Mouse (Mus musculus) C2C12 (cell line): Measurements from ENCODE around the gene Vpreb3.

Experiments used
- CTCF ChIP-seq: IDR thresholded peaks from one replicate; pipeline ENCODE4 v1.5.1; 2011; ENCODE audit not compliant: control insufficient read depth, insufficient read depth, insufficient read length
- FOSL1 ChIP-seq: IDR thresholded peaks from one replicate; pipeline ENCODE4 v1.8.0; 2011; ENCODE audit warnings: mild to moderate bottlenecking, low read length; ENCODE audit not compliant: poor library complexity, insufficient read depth, severe bottlenecking
- MAX ChIP-seq: IDR thresholded peaks from one replicate; pipeline ENCODE4 v1.6.1; 2011; ENCODE audit warnings: mild to moderate bottlenecking, control low read depth
- MYOG ChIP-seq: IDR thresholded peaks from one replicate; pipeline ENCODE4 v1.6.1; 2011; ENCODE audit not compliant: control insufficient read depth, insufficient read length; ENCODE audit errors: extremely low read depth
- USF1 ChIP-seq: IDR thresholded peaks from one replicate; pipeline ENCODE4 v1.6.1; 2011; ENCODE audit warnings: low read depth, mild to moderate bottlenecking, control low read depth, moderate library complexity

- TF ChIP-seq MAX (no peak), MYOG (no peak), CTCF (no peak), FOSL1 (no peak), USF1 (no peak)
Observed at GRCm38 (mm10) chr10:75893089-75893750, 49.6 kb upstream of the Vpreb3 start, which contains the start of gene Derl3.
